Mouse (Mus musculus) heart, embryonic 16.5 days (tissue): ENCODE measurements around the gene Gm20916. TPM values are rescaled to one million over a fixed set of nuclear protein-coding genes. Genes with fewer than 3 reads are reported as not detected.
"Not testable (repeated sequence)": the region's sequence is repeated elsewhere in the genome, so short reads cannot be mapped to it uniquely, and the experiment has no call there.

Experiments used
- ATAC-seq: fragments of 200-750 bp; cut with Nextera tagmentation; replicated peaks from 2 replicates; pipeline ENCODE4 v1.8.0; 2017; ENCODE audit warnings: moderate number of reproducible peaks; ENCODE audit not compliant: insufficient read depth, low FRiP score; ENCODE audit errors: extremely low read depth
- H3K27ac ChIP-seq: fragments of 300-500 bp; sonication (generic); 2 replicates; pipeline ENCODE4 v1.5.1; 2014; ENCODE audit warnings: mild to moderate bottlenecking, low read length, control low read depth, moderate library complexity
- H3K27me3 ChIP-seq: fragments of 300-500 bp; sonication (generic); 2 replicates; pipeline ENCODE4 v1.6.1; 2014; ENCODE audit warnings: low read length, mixed read lengths; ENCODE audit not compliant: control insufficient read depth, insufficient read depth
- H3K36me3 ChIP-seq: fragments of 300-500 bp; sonication (generic); 2 replicates; pipeline ENCODE4 v1.6.1; 2014; ENCODE audit not compliant: control insufficient read depth, insufficient read depth
- H3K4me1 ChIP-seq: fragments of 300-500 bp; sonication (generic); 2 replicates; pipeline ENCODE4 v1.6.1; 2014; ENCODE audit warnings: low read length, mixed read lengths; ENCODE audit not compliant: control insufficient read depth, insufficient read depth
- H3K4me2 ChIP-seq: fragments of 300-500 bp; sonication (generic); 2 replicates; pipeline ENCODE4 v1.6.1; 2014; ENCODE audit warnings: low read depth, mild to moderate bottlenecking, control low read depth, low read length
- H3K4me3 ChIP-seq: fragments of 300-500 bp; sonication (generic); 2 replicates; pipeline ENCODE4 v1.5.1; 2014; ENCODE audit warnings: mild to moderate bottlenecking, control low read depth, low read length
- H3K9ac ChIP-seq: fragments of 300-500 bp; sonication (generic); 2 replicates; pipeline ENCODE4 v1.6.1; 2014; ENCODE audit warnings: low read length, control low read depth
- H3K9me3 ChIP-seq: fragments of 300-500 bp; sonication (generic); replicated peaks from 2 replicates; pipeline ENCODE4 v1.6.1; 2016; ENCODE audit warnings: low read length; ENCODE audit not compliant: control insufficient read depth
- WGBS: fragments of 180-500 bp; shearing (Covaris S2); extraction: QIAGEN DNeasy Blood & Tissue Kit; methylation state at CpG from one replicate; pipeline ENCODE4 v1.1.7; 2014; 5-methylcytosine and 5-hydroxymethylcytosine counted together
- polyA plus RNA-seq: library from polyadenylated mRNA; unstranded; fragments of >200 nt; fragmentation: Nextera tagmentation; extraction: Ambion mirVana; gene quantifications from 2 replicates; pipeline ENCODE4 v1.2.1, GENCODE M21; 2015

Gene Gm20916
- polyA plus RNA-seq, result not detected in 2 replicates

- not testable (repeated sequence) for ATAC-seq, H3K9me3 ChIP-seq, H3K4me1 ChIP-seq, H3K4me2 ChIP-seq, H3K9ac ChIP-seq, H3K27me3 ChIP-seq, H3K36me3 ChIP-seq, H3K4me3 ChIP-seq, H3K27ac ChIP-seq
- WGBS, result no CpG with 5 or more reads among the region's 6 CpGs
These were observed at the start of gene Gm20916 for GRCm38 (mm10) chrY:79319265-79319664. Gene Gm20916 (plus strand): TSS chrY:79319565.

Other genes with a start within 250 kb of the Gm20916 start
- gene Gm20917, start 168.4 kb upstream of the Gm20916 start, polyA plus RNA-seq, result not detected in 2 replicates